Mouse (Mus musculus) forebrain, embryonic 11.5 days (tissue): ENCODE results near the gene Tppp. TPM values are rescaled to one million over a fixed set of nuclear protein-coding genes. Genes with fewer than 3 reads are reported as not detected.
"Not testable (repeated sequence)": the region's sequence is repeated elsewhere in the genome, so short reads cannot be mapped to it uniquely, and the experiment has no call there.

Experiments
- ATAC-seq: fragments of 200-750 bp; cut with Nextera tagmentation; replicated peaks from 2 replicates; pipeline ENCODE4 v1.8.0; 2017; ENCODE audit warnings: moderate TSS enrichment; ENCODE audit not compliant: low FRiP score
- DNase-seq: peaks from one replicate; pipeline ENCODE4 v3.0.0-alpha.2; 2017; ENCODE audit warnings: low spot score
- H3K27ac ChIP-seq: fragments of 300-500 bp; sonication (generic); 2 replicates; pipeline ENCODE4 v1.5.1; 2014; ENCODE audit warnings: low read depth, low read length
- H3K27me3 ChIP-seq: fragments of 300-500 bp; sonication (generic); 2 replicates; pipeline ENCODE4 v1.6.1; 2014; ENCODE audit warnings: mild to moderate bottlenecking, low read length, mixed read lengths; ENCODE audit not compliant: control insufficient read depth, insufficient read depth
- H3K36me3 ChIP-seq: fragments of 300-500 bp; sonication (generic); 2 replicates; pipeline ENCODE4 v1.6.1; 2014; ENCODE audit warnings: mild to moderate bottlenecking, low read length, moderate library complexity, mixed read lengths; ENCODE audit not compliant: control insufficient read depth, insufficient read depth
- H3K4me1 ChIP-seq: fragments of 300-500 bp; sonication (generic); replicated peaks from 2 replicates; pipeline ENCODE4 v1.6.1; 2014; ENCODE audit warnings: low read length, mixed read lengths; ENCODE audit not compliant: control insufficient read depth, insufficient read depth
- H3K4me2 ChIP-seq: fragments of 300-500 bp; sonication (generic); 2 replicates; pipeline ENCODE4 v1.6.1; 2014; ENCODE audit warnings: low read depth, mild to moderate bottlenecking, low read length, moderate library complexity, mixed read lengths; ENCODE audit not compliant: severe bottlenecking
- H3K4me3 ChIP-seq: fragments of 300-500 bp; sonication (generic); 2 replicates; pipeline ENCODE4 v1.5.1; 2014; ENCODE audit warnings: low read depth, low read length
- H3K9ac ChIP-seq: fragments of 300-500 bp; sonication (generic); 2 replicates; pipeline ENCODE4 v1.6.1; 2014; ENCODE audit warnings: low read length
- H3K9me3 ChIP-seq: fragments of 300-500 bp; sonication (generic); 2 replicates; pipeline ENCODE4 v1.6.1; 2016; ENCODE audit warnings: low read length, mixed read lengths; ENCODE audit not compliant: control insufficient read depth
- WGBS: fragments of 180-500 bp; shearing (Covaris S2); extraction: QIAGEN DNeasy Blood & Tissue Kit; methylation state at CpG from one replicate; pipeline ENCODE4 v1.1.7; 2014; 5-methylcytosine and 5-hydroxymethylcytosine counted together
- polyA plus RNA-seq: library from polyadenylated mRNA; unstranded; fragments of >200 nt; fragmentation: Nextera tagmentation; extraction: Ambion mirVana; gene quantifications from 2 replicates; pipeline ENCODE4 v1.2.1, GENCODE M21; 2014

Tppp gene
- polyA plus RNA-seq, 1 experiment from 2014 or later, result 3.3 TPM

DNA sequence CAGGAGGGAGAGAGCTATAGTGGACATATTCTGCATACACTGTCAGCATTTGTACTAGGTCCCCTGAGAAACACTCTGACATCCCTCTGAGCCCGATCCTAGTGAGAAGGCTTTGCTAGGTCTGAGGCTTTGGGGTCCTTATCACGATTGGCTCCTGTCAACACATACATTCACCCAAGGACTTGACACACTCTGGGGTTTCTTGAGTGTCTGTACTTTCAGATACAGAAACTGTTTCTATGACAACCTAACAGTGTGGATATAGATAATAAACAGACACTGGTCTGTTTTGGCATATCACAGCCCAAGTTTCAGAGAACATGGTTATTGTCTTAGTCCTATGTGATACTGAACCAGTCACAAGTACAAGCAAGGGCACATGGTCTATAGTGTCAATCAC, 18.4 kb upstream of the Tppp start:
- H3K9ac ChIP-seq, result no peak overlapping the region
- no peak overlapping the region for H3K4me2 ChIP-seq
- no peaks in the 10 kb centered on the region for H3K9me3 ChIP-seq
- H3K4me1 ChIP-seq, result no peaks in the 10 kb centered on the region
- DNase-seq, result no peak
- no peak for ATAC-seq
- 79% methylated on average over 2 of the region's 2 CpGs for WGBS
- no peak overlapping the region for H3K27ac ChIP-seq
- H3K4me3 ChIP-seq, result no peak overlapping the region
- H3K36me3 ChIP-seq, result no peaks in the 10 kb centered on the region
- no peaks in the 10 kb centered on the region for H3K27me3 ChIP-seq

DNA sequence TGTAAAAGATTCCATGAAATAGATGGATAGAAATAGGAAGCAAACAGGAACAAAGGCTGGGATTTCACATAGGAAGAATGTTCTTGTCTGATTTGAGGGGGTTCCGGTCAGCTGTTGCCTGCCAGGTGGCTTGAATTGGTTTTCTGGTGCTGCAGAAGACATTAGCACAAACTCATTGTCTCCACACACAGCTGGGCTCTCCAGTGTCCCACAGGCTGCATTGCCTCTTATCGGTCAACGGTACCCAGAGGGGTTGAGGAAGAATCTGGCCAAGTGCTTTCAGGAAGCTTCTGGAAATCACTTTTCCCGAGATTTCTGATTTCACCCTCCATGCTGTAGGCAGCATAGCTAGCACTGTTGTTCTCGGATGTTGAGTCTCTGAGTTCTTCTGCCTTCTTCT, 17.9 kb upstream of the Tppp start:
- ATAC-seq, result no peak
- no peak for DNase-seq
- Histone ChIP-seq H3K4me3 (no peak overlapping the region), H3K4me2 (no peak overlapping the region), H3K27ac (no peak overlapping the region), H3K27me3 (no peaks in the 10 kb centered on the region), H3K9ac (no peak overlapping the region), H3K36me3 (no peaks in the 10 kb centered on the region), H3K4me1 (no peaks in the 10 kb centered on the region), H3K9me3 (no peaks in the 10 kb centered on the region)
- 84% methylated on average over 5 of the region's 5 CpGs for WGBS

DNA sequence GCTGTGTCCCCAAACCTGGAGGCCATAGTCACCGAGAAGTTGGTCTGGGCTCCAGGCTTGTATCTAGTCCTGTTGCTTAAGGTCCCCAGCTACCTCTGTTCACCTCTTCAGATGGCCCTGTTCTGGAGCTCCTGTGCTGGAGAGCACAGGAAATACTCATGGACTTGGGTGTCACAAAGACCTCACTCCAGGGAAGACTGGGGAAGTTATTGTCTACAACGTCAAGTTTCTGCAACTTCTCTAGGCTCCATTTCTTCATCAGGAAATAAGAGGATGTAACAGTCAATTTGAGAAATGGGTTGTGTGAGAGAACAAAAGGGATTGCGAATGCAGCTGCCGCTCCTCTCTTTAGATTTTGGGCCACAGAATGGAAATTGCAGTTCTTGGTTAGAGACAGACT, 12.8 kb upstream of the Tppp start:
- DNase-seq (no peak), ATAC-seq (no peak)
- Histone ChIP-seq H3K36me3 (no peaks in the 10 kb centered on the region), H3K27me3 (no peaks in the 10 kb centered on the region), H3K9me3 (no peaks in the 10 kb centered on the region), H3K4me1 (no peaks in the 10 kb centered on the region), H3K4me3 (no peak overlapping the region), H3K27ac (no peak overlapping the region), H3K4me2 (no peak overlapping the region), H3K9ac (no peak overlapping the region)
- WGBS, result 86% methylated on average over 4 of the region's 4 CpGs

DNA sequence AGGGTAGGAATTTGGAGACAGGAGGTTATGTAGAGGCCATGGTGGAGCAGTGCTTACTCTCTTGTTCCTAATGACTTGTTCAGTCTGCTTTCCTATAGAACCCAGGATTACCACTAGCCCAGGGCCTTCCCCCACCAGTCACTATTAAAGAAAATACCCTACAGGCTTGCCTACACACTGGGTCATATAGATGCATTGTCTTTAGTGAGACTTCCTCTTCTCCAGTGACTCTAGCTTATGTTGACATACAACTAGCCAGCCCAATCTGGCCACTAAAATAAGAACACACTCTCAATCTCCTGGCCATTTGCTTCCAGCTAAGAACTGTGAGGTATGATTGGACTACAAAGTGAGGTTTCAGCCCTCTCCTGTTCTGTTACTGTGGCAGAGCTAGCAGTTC, 8.7 kb upstream of the Tppp start:
- Histone ChIP-seq H3K9ac (no peak overlapping the region), H3K4me1 (no peaks in the 10 kb centered on the region), H3K27me3 (no peaks in the 10 kb centered on the region), H3K27ac (no peak overlapping the region), H3K36me3 (no peaks in the 10 kb centered on the region), H3K4me2 (no peak overlapping the region), H3K9me3 (no peaks in the 10 kb centered on the region), H3K4me3 (no peak overlapping the region)
- ATAC-seq (no peak), DNase-seq (no peak)

DNA sequence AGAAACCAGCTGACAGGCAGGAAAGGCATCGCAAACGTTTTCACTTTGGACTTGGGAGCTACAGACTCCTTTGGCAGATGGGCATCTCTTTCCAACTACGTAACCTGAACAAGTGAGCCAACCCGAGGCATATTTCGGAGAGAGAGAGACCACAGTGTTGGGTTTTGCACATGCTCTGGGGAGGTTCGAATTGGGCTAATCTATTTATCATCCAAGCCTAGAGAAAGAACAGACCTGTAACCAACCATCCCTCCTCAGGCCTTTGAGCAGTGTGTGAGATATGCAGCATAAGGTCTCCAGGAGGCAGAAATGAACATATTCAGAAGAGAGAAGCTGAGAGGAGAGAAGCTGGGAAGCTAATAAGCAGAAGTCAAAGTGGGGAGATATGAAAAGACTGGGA, 8.2 kb upstream of the Tppp start:
- H3K4me1 ChIP-seq, result no peaks in the 10 kb centered on the region
- H3K36me3 ChIP-seq, result no peaks in the 10 kb centered on the region
- H3K9me3 ChIP-seq, result no peaks in the 10 kb centered on the region
- no peak overlapping the region for H3K9ac ChIP-seq
- ATAC-seq, result no peak
- no peak overlapping the region for H3K27ac ChIP-seq
- no peak for DNase-seq
- no peak overlapping the region for H3K4me2 ChIP-seq
- 86% methylated on average over 6 of the region's 6 CpGs for WGBS
- no peak overlapping the region for H3K4me3 ChIP-seq
- no peaks in the 10 kb centered on the region for H3K27me3 ChIP-seq

DNA sequence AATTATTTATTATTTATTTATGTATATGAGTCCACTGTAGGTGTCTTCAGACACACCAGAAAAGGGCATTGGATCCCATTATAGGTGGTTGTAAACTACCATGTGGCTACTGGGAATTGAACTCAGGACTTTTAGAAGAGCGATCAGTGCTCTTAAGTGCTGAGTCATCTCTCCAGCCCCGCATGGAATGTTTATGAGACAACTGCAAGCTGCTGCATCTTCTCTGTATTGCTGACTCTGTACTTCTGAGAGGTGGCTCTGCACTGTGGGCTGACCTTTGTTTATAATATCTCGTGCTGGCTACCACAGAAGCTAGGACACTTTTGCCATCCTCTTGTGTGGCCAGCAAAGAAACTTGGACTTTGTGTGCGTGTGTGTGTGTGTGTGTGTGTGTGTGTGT, 7.7 kb upstream of the Tppp start:
- H3K4me2 ChIP-seq, result no peak overlapping the region
- no peak overlapping the region for H3K27ac ChIP-seq
- no peak overlapping the region for H3K4me3 ChIP-seq
- no peak for ATAC-seq
- H3K4me1 ChIP-seq, result no peaks in the 10 kb centered on the region
- H3K27me3 ChIP-seq, result no peaks in the 10 kb centered on the region
- no peak overlapping the region for H3K9ac ChIP-seq
- H3K9me3 ChIP-seq, result no peaks in the 10 kb centered on the region
- WGBS, result 80% methylated on average over 4 of the region's 4 CpGs
- no peaks in the 10 kb centered on the region for H3K36me3 ChIP-seq
- DNase-seq, result no peak

DNA sequence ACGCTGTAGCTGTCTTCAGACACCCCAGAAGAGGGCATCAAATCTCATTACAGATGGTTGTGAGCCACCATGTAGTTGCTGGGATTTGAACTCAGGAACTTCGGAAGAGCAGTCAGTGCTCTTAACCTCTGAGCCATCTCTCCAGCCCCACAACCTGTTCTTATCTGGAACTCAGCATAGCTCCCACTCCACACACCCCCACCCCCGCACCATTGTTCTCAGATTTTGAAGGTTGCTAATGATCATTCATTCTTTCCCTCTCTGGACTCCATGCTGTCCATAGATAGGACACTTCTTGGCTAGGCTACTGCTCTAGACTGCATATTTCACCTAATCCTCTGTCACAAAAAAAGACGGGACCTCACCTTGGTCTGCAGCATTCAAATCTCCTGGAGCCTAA, 2.3 kb upstream of the Tppp start:
- not testable (repeated sequence) for H3K4me3 ChIP-seq, H3K27me3 ChIP-seq, H3K9ac ChIP-seq, H3K27ac ChIP-seq, H3K4me1 ChIP-seq, ATAC-seq, DNase-seq, H3K36me3 ChIP-seq, H3K9me3 ChIP-seq, H3K4me2 ChIP-seq
- WGBS, result 88% methylated on average over 4 of the region's 4 CpGs

DNA sequence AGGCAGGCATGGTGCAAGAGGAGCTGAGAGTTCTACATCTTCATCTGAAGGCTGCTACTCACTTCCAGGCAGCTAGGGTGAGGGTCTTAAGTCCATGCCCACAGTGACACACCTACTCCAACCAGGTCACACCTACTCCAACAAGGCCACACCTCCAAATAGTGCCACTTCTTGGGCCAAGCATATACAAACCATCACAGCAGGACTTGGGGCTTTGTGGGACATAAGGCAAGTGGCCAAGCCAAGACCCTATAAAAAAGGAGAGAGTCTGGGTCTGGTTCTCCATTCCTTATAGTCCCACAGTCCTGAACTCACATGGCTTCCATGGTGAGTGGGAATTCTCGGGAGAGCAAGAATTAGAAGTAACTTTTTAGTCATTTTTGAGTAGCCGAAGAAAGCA, 991 bp upstream of the Tppp start:
- H3K36me3 ChIP-seq, H3K4me3 ChIP-seq, DNase-seq, ATAC-seq, H3K27me3 ChIP-seq, H3K4me1 ChIP-seq, H3K9ac ChIP-seq, H3K9me3 ChIP-seq, H3K27ac ChIP-seq, H3K4me2 ChIP-seq: not testable (repeated sequence)
- WGBS, result 76% methylated on average over 2 of the region's 2 CpGs

DNA sequence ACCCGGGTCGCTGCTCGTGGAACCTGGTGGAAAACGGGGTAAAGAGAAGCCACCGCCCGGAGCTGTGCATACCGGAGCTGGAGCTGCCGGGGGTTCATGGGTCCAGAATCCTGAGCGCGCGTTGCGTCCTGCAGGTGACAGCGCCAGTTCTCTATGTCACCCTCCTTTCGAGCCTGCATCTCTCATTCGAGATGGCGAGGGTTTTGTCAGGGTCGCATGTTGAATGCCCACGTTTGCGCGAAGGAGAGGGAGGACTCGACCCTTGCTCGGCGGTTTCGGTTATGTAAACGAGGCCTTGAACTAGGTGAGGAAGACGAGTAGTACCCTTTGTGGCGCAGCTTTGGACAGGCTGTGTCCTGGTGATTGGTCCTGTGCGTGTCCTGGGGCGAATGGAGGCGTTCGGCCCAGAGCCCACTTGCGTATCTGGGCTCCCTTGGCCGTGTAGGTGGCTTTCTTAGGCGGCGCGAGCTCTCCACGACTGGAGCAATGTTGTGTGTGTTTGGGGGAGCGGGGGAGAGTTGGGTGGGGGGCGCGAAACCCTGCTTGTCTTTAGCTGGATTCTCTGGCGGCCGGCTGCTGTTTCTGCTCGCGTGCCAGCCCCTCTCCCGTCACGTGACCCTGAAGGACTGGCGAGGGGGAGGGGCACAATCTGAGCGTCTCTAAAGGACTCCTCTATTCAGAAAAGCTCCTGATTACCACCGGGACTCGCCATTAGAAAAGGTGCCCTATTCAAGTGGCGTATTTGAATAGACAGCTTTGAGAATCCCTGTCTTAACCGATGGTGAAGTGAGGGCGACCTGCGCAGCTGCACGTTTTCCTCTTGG, 796 bp downstream of the Tppp start:
- peaks cover 2% of the 10 kb centered on the region; the same call in 1 of the 2 replicates for H3K4me1 ChIP-seq
- under 1% methylated on average over 55 of the region's 55 CpGs for WGBS
- peaks cover 4% of the 10 kb centered on the region; the same call in 1 of the 2 replicates for H3K27me3 ChIP-seq
- H3K4me2 ChIP-seq, result peak overlapping the region; percentile 97
- H3K4me3 ChIP-seq, result peak overlapping the region; percentile 50
- ATAC-seq (peak; percentile 80), DNase-seq (peak; percentile 88)
- no peaks in the 10 kb centered on the region for H3K36me3 ChIP-seq
- H3K9me3 ChIP-seq, result no peaks in the 10 kb centered on the region
- H3K27ac ChIP-seq, result no peak overlapping the region
- H3K9ac ChIP-seq, result peak overlapping the region; percentile 55
